Mouse (Mus musculus): ENCODE data around the gene Gnaq.

Gnaq gene

DNA sequence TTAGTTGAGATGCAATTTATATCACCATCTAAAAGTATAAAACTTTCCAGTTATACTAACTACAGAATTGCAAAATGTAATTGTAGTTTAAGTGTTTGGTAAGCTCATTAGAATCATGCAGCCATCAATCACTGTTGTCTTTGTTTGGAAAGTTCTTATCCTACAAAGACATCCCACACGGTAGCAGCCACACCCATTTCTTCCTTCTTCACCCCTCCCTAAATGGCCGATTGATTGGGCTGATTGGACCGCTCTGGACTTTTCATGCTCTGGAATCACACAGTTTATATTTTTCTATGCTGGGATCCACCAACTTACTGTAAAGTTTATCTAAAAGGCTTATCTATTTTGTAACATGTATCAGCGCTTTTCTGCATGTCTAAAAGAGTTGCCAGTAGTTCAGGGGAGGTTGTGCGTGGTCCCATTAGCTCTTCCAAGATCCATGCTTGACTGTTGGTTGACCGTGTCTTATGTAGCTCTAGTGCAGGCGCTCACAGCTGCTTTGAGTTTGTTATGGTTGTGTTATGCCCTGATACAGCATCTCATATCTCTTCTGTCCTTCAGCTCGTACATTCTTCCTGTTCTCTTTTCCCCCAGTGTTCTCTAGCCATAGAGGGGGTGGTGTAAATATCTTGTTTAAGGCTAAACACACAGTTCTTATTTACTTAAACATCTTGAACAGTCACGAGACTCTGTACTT, 56.6 kb downstream of the Gnaq start:
- DNase-seq (ENCODE audit: extremely low spot score, low spot score) = no peak

DNA sequence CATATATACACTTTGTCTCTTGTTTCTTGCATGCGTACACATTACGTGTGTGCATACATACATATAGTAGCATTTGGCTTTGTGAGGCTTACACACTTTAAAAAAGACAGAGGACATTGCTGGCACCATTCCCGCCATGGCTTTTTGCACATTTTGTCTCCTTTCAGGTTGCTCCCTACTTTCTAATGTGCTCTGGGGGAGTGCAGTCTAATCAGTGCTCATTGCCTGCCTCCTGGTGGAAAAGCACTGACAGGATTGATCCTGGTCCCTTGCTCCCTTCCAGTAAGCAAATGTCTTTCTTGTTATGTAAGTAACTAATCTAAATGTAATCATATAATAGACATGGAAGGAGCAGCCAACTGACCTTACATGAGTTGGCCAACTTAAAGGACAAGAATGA, 65.5 kb downstream of the Gnaq start:
- no peak for DNase-seq (ENCODE audit: extremely low spot score, low spot score)

DNA sequence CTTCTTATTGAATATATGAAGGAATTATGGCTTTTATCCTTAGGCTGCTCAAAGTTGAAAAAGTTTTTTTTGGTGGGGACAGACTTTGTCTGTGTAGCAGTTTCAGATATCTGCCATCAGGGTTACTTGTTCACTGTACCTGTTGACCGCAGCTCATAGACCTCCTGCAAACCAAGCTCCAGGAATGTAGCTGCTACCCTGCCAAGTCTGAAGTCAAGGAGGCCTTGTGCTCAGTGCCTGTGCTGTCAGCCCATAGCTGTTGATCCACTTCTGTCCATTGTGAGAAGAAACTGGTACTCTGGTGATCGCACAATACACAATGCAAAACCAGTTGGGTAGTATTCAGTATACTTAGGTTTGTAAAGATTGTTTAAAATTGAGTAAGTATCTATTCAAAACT, 68.7 kb downstream of the Gnaq start:
- DNase-seq (ENCODE audit: extremely low spot score, low spot score) = no peak

DNA sequence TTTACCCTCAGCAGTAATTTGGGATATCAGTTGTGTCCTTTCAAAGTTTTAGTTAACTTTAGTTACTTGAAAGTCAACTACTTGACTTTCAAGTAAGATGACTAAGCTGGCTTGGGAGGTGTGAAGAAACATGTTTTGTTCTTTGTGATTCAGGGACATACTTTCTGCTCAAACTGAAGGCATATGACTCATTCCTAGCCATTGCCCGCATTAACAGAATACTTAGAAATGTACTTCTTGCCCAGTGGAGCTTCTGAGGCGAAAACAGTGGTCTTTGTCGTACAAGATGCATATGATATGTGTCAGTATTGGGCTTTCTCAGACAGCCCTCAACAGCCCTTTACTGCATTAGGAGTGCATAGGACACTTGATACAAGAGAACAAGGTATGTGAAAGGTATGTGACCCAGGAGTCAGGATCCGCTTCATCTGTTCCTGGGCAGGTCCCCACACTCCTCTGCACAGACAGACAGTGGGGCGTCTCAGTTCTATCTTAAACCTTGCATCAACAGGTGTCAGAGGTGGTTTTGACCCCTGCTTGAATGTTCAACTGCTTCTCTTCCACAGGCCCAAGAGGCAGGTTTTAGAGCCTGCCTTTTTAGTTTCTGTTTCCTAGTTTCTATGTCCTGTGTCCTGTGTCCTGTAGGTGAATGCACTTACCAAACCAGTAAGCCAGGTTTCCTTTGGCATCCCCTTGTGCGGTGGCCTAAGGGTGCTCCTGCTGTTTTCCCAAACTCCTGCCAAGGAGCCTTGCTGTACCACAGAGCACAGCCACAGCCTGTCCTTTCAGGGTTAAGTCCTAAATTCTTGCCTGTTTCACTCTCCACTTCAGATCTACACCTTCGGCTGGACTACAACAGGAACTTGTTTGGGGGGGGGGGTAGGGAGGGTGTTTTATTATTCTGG, 72.4 kb downstream of the Gnaq start:
- no peak for DNase-seq (ENCODE audit: extremely low spot score, low spot score)

DNA sequence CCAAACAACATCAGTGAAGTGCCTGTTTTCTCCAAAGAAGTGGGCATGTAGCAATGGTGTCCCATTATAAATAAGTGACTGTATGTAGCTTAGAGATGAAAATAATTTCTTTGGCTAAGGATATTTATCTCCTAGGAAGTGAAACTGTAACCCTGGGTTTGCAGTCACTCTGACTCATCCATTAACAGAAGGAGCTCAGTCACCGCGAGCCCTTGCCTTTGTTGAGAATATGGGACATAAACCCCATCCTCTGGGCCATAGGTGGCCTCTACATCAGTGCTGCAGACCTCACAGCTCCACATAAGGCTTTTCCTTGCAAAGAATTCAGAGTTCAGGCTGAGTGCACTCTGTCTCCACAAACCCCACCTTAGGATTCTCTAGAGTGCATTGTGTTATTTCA, 77.0 kb downstream of the Gnaq start:
- no peak for DNase-seq (ENCODE audit: extremely low spot score, low spot score)

DNA sequence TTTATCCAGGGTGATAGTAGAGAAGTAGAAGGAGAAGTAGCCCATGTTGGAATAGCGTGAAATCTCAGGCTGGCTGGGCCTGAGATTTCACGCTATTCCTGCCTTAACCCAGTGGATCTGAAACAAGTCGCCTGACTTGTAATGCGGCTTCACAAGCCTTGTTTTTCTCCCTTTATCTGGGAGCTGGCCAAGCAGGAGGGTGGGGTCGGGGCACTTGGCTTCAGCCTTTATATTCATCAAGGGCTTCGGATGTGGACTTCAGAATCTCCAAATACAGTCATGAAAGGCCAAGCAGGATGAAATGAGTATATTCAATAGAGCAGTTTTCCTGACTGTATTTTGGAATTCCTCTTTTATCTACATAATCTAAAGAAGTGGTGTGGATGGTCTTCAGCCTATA, 82.3 kb downstream of the Gnaq start:
- no peak for DNase-seq (ENCODE audit: extremely low spot score, low spot score)

DNA sequence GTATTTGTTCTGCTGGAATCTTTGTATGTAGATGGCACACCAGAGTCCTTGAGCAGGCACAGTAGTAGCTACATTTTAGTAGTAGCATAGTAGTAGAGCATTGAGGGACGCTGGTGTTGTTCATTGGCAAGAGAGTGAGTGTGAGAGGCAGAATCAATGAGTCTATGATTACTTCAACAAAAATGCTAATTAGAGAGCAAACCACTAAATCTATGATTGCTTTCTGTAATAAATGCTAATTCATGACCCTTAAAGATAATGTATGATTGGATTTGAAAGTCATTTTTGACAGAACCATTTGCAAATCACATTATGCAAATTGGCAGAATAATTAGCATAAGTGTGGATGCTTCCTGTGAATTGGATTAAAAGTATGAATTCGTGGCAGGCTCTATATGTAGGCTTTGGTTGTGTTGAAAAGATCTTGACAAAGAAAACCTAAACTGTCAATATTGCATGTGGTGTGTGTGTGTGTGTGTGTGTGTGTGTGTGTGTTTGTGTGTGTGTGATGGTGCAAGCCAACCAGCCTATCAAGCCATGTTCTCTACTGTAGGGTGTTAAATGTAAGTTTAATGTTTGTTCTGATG, 82.9 kb downstream of the Gnaq start:
- DNase-seq (ENCODE audit: extremely low spot score, low spot score) = no peak

DNA sequence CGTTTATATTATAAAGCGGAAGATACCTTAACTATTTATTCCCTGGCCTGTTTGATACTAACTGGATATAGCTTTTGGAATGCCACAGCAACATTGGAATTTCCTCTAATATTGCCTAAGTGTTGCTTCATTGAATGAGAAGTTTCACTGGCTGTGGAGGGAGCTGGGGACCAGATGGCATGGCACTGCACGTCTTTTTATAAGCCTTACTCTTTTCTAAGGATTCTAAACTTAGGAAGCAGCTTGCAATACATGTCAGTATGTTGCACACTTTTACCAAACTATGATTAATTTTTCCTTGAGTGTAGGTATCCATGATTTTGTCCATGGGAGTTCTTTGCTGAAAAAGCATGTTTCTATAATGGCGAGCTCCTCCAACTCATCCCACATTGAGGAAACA, 87.3 kb downstream of the Gnaq start:
- no peak for DNase-seq (ENCODE audit: extremely low spot score, low spot score)

DNA sequence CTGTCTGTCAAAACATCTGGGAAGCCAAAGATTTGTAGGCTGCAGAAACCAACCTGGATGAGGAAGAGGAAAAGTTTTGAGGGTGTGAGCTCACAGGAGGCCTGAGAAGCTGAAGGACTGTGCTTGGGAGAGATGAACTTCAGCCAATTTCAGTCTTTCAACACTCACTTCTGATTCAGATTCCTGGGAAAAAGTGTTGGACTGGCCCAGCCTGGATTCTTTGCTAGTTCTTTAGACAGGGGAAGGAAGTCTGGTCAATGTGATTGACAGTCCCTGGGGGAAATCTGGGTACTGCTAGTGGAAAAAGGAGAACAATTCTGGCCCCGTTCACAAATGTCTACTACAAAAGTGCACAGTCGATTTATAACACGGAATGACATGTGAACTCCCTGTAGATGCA, 89.9 kb downstream of the Gnaq start:
- DNase-seq (ENCODE audit: extremely low spot score, low spot score) = no peak

DNA sequence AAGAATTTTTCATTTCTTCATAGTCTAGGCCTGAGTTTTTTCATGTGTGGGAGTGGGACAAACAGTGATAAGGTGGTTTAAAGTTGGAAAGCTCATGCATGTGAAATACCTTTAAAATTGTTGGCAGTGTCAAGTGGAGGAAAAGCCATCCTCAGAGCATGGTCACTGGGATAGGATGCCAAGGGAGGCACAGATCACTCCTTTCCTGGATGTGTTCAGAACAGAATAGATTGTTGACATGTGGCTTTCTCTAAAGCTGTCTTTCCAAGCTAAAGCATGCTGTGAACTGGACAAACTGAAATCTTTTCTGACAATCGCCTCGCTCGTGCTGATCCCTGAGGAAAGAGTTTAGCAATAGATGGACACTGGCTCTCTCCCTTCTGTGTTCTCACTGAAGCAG, 90.5 kb downstream of the Gnaq start:
- no peak for DNase-seq (ENCODE audit: extremely low spot score, low spot score)

DNA sequence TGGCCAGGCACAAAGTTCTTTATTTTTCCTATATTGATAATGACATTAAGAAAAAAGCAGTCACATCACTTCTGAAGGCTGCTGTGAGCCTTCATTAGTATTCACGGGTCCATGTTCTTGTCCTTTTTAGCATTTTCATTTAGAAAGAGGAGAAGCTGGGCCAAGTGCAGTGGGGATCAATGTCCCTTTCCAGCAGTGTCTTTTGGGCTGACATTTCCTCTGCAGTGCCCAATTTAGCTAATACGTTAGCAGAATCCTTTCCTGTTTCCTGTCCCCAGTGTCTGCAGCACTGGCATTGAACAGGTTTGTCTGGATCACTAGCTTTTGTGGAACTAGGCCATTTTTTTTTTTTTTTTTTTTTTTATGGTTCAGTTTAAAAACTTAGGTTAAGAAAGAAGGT, 92.2 kb downstream of the Gnaq start:
- no peak for DNase-seq (ENCODE audit: extremely low spot score, low spot score)

DNA sequence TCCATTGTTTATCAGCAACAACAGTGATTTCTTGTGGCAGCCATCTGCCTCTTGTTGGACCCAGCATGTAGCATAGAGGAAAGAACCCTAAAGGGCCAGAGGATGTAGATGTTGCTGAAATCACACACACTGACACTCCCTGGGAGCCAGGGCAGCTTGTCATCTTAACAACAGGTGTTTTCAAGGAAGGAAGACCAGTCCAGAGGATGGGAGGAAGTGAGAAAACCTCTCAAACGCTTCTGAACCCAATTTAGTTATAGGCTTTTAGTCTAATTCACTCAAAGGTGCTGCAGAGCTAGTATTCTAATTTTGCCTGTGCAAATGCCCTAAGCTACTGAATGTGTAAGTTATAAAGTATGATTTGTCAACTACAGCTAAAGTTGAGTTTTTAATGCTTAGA, 99.0 kb downstream of the Gnaq start:
- no peak for DNase-seq (ENCODE audit: extremely low spot score, low spot score)

DNA sequence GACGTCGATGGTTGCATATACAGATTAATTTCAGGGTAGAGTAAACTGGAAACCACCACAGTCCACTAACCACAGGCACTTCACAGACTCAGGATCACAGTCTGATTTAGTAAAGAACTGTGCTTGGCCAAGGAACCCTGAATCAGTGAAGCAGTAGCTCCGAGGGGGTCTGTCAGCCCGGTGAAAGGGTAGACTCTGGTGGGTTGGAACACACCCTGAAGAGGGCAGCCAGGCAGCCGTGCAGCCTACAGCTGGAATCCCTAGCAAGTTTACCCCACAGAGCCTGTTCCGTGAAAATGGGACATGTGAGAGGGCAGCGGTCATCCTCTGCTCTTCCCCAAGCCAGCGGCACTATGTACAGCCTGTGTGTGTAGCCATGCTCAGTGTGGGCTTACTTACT, 103.0 kb downstream of the Gnaq start:
- DNase-seq (ENCODE audit: extremely low spot score, low spot score) = no peak

DNA sequence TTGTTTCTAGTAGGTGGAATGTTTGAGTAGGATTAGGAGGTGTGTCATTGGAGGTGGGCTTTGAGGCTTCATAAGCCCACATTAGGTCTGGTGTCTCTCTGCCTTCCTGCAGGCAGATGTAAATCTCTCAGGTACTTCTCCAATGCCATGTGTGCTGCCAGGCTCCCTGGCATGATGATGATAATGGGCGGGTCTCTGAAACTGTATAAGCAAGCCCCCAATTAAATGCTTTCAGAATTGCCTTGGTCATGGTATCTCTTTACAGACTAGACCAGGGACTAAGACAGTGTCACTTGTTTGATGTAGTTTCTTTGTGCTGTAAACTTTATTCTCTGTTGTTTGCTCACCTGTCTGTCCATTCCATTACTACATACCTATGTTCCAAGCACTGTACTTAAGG, 104.4 kb downstream of the Gnaq start:
- no peak for DNase-seq (ENCODE audit: extremely low spot score, low spot score)

DNA sequence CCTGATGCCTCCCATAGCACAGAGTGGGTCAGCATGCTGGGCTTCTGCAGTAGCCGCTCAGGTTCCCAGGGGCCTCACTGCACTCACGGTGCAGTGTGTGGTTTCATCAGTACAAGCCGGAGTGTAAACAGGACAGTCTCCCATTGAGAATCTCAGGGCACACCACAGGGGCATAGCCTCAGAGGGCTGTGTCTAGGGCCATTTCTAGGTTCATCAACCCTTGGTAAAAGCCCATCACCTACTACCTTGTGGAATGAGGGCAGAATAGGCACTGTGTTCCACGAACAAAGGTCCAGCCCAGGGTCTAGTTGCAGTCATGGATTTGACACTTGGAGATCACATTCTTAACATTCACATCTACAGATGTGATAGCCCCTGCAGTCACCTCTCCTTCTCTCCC, 105.4 kb downstream of the Gnaq start:
- no peak for DNase-seq (ENCODE audit: extremely low spot score, low spot score)

DNA sequence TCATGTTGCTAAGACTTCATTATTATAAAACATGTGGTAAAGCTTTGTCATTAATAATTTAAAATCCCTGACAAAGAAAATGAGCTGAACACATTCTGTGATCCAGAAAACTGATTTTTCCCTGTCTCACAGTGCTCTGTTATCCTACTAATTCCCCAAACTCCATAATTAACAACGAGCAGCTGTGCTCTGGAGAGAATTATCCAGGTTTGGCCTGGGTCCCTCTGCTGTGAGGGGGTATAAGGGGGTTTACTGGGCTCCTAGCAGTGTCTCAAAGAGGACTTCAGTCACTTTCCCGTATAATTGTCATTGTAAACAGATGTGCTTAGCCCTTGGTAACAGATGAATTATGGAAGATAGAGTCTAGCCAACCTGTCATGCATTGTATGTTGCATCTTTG, 105.9 kb downstream of the Gnaq start:
- no peak for DNase-seq (ENCODE audit: extremely low spot score, low spot score)

DNA sequence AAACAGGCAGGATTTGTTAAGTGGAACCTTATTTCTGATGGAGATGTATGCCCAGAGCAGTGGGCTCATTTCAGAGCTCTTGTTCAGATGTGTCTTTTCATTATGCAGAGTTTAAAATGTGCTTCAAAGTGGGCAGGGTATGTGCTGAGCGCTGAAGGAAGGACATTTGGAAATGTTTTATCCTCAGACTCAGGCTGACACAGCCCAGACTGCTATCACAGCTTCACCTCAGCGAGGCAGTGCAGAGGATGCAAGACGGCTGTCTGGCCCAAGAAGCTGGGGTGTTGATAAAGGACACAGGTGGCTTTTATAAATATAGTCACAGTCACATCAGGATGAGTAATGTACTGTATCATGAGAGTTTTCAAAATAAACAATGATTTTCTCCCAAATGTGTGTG, 110.1 kb downstream of the Gnaq start:
- DNase-seq (ENCODE audit: extremely low spot score, low spot score) = no peak

DNA sequence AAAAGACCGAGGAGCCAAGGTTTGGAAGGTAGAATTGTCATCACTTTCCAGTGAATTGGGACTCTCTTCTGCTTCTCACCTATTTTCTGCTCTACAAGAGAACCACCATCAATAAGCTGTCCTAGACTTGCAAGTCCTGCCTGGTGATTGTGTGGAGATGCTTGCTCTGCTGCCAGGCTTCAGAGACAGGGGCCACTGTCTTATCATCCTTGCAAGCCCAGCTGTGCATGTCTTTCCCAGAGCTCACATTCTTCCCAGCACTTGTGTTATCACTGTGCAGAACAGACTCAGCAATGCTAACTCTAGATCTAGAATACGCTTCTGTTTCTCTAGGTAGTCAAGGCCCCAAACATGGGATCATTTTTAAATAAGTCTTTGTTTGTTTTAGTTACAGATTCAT, 116.4 kb downstream of the Gnaq start:
- DNase-seq (ENCODE audit: extremely low spot score, low spot score) = no peak

DNA sequence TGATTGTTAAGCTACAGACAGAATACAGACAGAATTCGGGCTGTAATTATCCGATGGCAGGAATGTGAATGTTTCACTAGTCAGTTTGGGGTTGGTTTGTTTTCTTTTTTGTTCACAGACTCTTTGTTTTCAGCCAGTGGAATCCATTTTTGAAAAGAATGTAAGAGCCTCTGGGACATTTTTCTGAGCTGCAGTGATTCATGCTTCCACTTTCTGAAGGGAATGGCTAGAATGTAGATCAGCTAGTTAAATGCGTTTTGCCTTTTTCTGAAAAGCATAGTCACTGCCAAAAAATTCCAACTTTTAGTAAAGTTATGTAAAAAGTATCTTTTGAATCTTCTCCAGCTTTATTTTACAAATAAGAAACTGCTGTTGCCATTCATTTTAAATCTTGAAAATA, 118.3 kb downstream of the Gnaq start:
- no peak for DNase-seq (ENCODE audit: extremely low spot score, low spot score)

DNA sequence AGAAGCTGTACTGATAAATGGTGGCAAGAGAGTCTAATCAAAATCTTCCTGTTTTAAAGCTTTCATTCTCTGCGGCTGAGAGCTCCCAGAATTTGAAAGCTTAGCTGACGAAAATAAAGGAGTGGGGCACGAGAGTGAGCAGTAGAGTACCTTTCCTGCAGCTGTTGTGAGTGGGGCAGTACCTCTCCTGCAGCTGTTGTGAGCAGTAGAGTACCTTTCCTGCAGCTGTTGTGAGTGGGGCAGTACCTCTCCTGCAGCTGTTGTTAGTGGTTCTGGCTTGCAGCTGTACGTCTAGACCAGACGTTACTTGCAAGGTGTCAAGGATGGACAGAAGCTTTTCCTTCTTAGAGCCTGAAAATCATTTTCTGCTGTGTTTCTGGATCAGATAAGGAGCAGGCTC, 119.2 kb downstream of the Gnaq start:
- DNase-seq (ENCODE audit: extremely low spot score, low spot score) = no peak

DNA sequence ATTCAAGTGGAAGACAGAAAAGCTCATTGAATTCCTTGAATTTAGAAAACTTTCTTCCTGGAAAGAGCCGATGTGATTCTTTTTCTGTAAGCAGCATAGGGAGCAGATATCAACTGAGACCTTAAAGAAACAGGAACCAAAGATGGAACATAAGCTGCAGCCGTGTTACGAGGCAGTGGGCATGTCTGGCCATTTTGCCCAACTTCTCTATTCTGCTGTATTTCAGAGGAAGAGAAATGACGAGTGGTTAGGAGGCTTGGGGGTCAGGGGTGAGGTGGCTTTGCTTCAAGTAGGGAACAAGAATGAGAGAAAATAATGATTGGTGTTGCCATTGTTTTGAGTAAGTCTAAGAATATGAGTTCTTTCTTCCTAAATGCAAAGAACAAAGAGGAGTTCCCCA, 120.1 kb downstream of the Gnaq start:
- DNase-seq (ENCODE audit: extremely low spot score, low spot score) = no peak

DNA sequence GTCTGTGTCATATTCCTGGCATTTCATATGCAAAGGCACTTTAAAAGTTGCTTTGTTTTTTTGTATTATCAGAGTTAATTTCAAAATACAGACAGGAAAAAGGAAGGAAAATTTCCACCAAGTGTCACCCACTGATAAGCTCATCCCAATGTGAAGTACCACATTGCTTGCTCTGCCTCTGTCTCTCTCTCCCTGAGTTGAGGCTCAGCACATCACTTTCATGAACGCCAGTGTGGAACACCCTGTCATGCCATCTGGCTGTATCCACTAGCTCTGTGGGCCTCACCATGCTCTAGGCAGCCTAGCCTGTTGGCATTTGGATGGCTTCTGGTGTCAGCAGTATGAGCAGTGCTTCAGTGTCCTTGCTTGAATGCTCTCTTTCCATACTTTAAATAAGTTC, 122.2 kb downstream of the Gnaq start:
- DNase-seq (ENCODE audit: extremely low spot score, low spot score) = no peak

DNA sequence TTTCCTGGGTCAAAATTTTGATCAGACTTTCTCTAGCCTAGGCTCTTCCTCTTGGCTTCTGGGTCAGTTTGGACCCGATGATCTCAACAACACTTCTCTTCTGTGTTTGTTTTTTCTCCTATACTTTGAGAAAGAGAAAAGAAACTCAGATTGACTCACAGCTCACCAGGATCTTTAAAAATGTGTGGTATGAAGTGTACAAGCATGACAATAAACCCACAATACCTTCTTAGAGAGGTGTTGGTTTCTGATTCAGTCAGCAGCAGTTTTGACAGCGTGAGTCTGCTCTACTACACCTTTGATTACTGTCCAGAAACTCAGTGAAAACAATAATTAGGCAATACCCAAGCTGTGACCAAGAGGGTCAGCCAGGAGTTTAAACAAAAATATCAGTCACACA, 122.7 kb downstream of the Gnaq start:
- DNase-seq (ENCODE audit: extremely low spot score, low spot score) = no peak
